In the genomic region with DNA sequence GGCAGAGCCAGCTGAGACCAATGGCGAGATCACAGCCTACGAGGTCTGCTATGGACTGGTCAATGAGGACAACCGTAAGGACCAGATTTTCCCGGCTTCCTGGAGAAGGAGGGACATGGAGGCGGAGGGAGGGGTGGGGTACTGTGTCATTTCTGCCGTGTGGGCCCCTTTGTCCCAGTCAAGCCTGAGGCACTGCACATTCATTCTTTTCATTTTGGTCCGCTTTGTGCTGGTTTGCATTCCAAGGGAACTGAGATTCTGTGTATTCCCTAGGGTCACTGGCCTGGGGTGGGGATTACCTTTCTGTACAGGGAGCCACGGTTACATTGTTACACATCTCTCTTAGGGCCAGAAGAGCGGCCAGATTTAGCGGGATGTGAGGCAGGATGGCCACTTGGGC, we compare ENCODE assay signal across 21 mouse cellular contexts. TPM values are rescaled to one million over a fixed set of nuclear protein-coding genes. Genes with fewer than 3 reads are reported as not detected.
A peak's percentile ranks its signal among the peaks of the same experiment; 100 is the strongest.
DNase-seq lines count a peak whose midpoint lies in the region; ATAC-seq and TF ChIP-seq lines count a peak whose summit lies in the region.
"Had no signal": no experiment of that assay in that cellular context is flagged by ENCODE, and none has a peak within 500 bp of the region (broad histone marks: within the 10 kb centered on the region; RNA-seq: fewer than 3 reads in every experiment).

No protein-coding gene starts in this region.

- TF ChIP-seq CTCF in ES-Bruce4 (IDR thresholded peaks at IDR 0.05; ENCODE audit: low read depth, low read length) = no peak

- no peak overlapping the region for H3K27ac ChIP-seq in forebrain, embryonic 12.5 days
- no peak overlapping the region for H3K27ac ChIP-seq in forebrain, embryonic 16.5 days (ENCODE audit: low read length)
- H3K27ac ChIP-seq in ES-Bruce4 (ENCODE audit: insufficient read depth, low read length) = no peak overlapping the region
- peak overlapping the region; percentile 11; the same call in 1 of the 2 replicates for H3K27ac ChIP-seq in embryonic facial prominence, embryonic 10.5 days (replicated peaks)
- H3K27ac ChIP-seq: embryonic facial prominence, embryonic 15.5 days; heart, adult 2 months; hindbrain, embryonic 14.5 days; limb, embryonic 10.5 days; stomach, embryonic 15.5 days had no signal

- WGBS in forebrain, embryonic 12.5 days = 18% methylated on average over 10 of the region's 10 CpGs
- WGBS in forebrain, embryonic 16.5 days = 14% methylated on average over 10 of the region's 10 CpGs
- 28% methylated on average over 10 of the region's 10 CpGs for WGBS in embryonic facial prominence, embryonic 10.5 days

- H3K4me3 ChIP-seq in forebrain, embryonic 12.5 days (replicated peaks) = no peak overlapping the region
- no peak overlapping the region for H3K4me3 ChIP-seq in forebrain, embryonic 16.5 days (replicated peaks; ENCODE audit: low read length)
- peak overlapping the region; percentile 53 for H3K4me3 ChIP-seq in megakaryocyte, embryonic 14.5 days (replicated peaks)
- no peak overlapping the region for H3K4me3 ChIP-seq in ES-Bruce4 (ENCODE audit: low read depth, low read length)
- H3K4me3 ChIP-seq in embryonic facial prominence, embryonic 10.5 days = no peak overlapping the region
- H3K4me3 ChIP-seq: embryonic facial prominence, embryonic 15.5 days; heart, adult 2 months; limb, embryonic 10.5 days; myocyte; stomach, embryonic 15.5 days had no signal

- peak; percentile 67; the same call in 1 of the 2 replicates for TF ChIP-seq EP300 in ES-Bruce4 (IDR thresholded peaks at IDR 0.05; ENCODE audit: insufficient read depth, low read depth, low read length)

- H3K9me3 ChIP-seq in forebrain, embryonic 12.5 days = 0 out of 2 replicates have a peak, but pooled peaks cover 3% of the 10 kb centered on the region
- H3K9me3 ChIP-seq in forebrain, embryonic 16.5 days (ENCODE audit: control insufficient read depth, low read length) = no peaks in the 10 kb centered on the region
- peaks cover 5% of the 10 kb centered on the region for H3K9me3 ChIP-seq in megakaryocyte, embryonic 14.5 days
- no peaks in the 10 kb centered on the region for H3K9me3 ChIP-seq in ES-Bruce4 (replicated peaks; ENCODE audit: control insufficient read depth, insufficient read depth, low read length, poor library complexity, severe bottlenecking)
- H3K9me3 ChIP-seq in embryonic facial prominence, embryonic 10.5 days = no peaks in the 10 kb centered on the region
- H3K9me3 ChIP-seq: embryonic facial prominence, embryonic 15.5 days; limb, embryonic 10.5 days; stomach, embryonic 15.5 days had no signal

- no peak for TF ChIP-seq POLR2A in ES-Bruce4 (IDR thresholded peaks at IDR 0.05; ENCODE audit: insufficient read depth, low read length)

- peak; percentile 39 for DNase-seq in embryonic facial prominence, embryonic 10.5 days (ENCODE audit: low spot score)
- DNase-seq in cerebellum, adult 18-20 months = no peak
- DNase-seq: adrenal gland, postnatal 36 days; cerebellum, adult 2 months; cerebellum, postnatal 36 days; gastrocnemius, postnatal 14 days; heart, adult 2 months; kidney, adult 9 months; lung, adult 2 months; right cerebral cortex, postnatal 14 days; thymus, adult 2 months had no signal

- no peaks in the 10 kb centered on the region for H3K36me3 ChIP-seq in forebrain, embryonic 12.5 days (replicated peaks)
- no peaks in the 10 kb centered on the region for H3K36me3 ChIP-seq in forebrain, embryonic 16.5 days (ENCODE audit: control insufficient read depth, insufficient read depth)
- peaks cover 3% of the 10 kb centered on the region for H3K36me3 ChIP-seq in megakaryocyte, embryonic 14.5 days (replicated peaks; ENCODE audit: low read length)
- no peaks in the 10 kb centered on the region for H3K36me3 ChIP-seq in ES-Bruce4 (ENCODE audit: control insufficient read depth, insufficient read depth, low read length, poor library complexity, severe bottlenecking)
- H3K36me3 ChIP-seq in embryonic facial prominence, embryonic 10.5 days (replicated peaks) = no peaks in the 10 kb centered on the region
- H3K36me3 ChIP-seq: embryonic facial prominence, embryonic 15.5 days; limb, embryonic 10.5 days; stomach, embryonic 15.5 days had no signal

- no peak for ATAC-seq in forebrain, embryonic 12.5 days (ENCODE audit: low FRiP score)
- ATAC-seq in forebrain, embryonic 16.5 days = no peak
- ATAC-seq in megakaryocyte, adult 5-6 weeks (ENCODE audit: poor library complexity, severe bottlenecking) = no peak

- H3K4me1 ChIP-seq in forebrain, embryonic 12.5 days = peaks cover 25% of the 10 kb centered on the region
- peaks cover 9% of the 10 kb centered on the region for H3K4me1 ChIP-seq in forebrain, embryonic 16.5 days (replicated peaks; ENCODE audit: control insufficient read depth, insufficient read depth, low read length)
- H3K4me1 ChIP-seq in megakaryocyte, embryonic 14.5 days = peaks cover 62% of the 10 kb centered on the region
- H3K4me1 ChIP-seq in ES-Bruce4 (ENCODE audit: control insufficient read depth, insufficient read depth, low read length) = peaks cover 3% of the 10 kb centered on the region
- H3K4me1 ChIP-seq in embryonic facial prominence, embryonic 10.5 days = peaks cover 31% of the 10 kb centered on the region

- 0 out of 2 replicates have a peak overlapping the region, but pooled peaks have one; percentile 12 for H3K9ac ChIP-seq in forebrain, embryonic 12.5 days
- H3K9ac ChIP-seq in forebrain, embryonic 16.5 days (replicated peaks; ENCODE audit: low read depth, low read length) = no peak overlapping the region
- no peak overlapping the region for H3K9ac ChIP-seq in ES-Bruce4 (ENCODE audit: low read depth, poor library complexity, severe bottlenecking)
- H3K9ac ChIP-seq: embryonic facial prominence, embryonic 15.5 days; hindbrain, embryonic 14.5 days; stomach, embryonic 15.5 days had no signal

- no peak overlapping the region for H3K4me2 ChIP-seq in forebrain, embryonic 12.5 days
- no peak overlapping the region for H3K4me2 ChIP-seq in forebrain, embryonic 16.5 days (ENCODE audit: low read length)
- H3K4me2 ChIP-seq: embryonic facial prominence, embryonic 15.5 days; hindbrain, embryonic 14.5 days; stomach, embryonic 15.5 days had no signal

- H3K27me3 ChIP-seq in forebrain, embryonic 12.5 days = peaks cover 5% of the 10 kb centered on the region; the same call in 1 of the 2 replicates
- no peaks in the 10 kb centered on the region for H3K27me3 ChIP-seq in forebrain, embryonic 16.5 days (replicated peaks; ENCODE audit: control insufficient read depth, insufficient read depth, low read length)
- peaks cover 13% of the 10 kb centered on the region for H3K27me3 ChIP-seq in megakaryocyte, embryonic 14.5 days (replicated peaks)
- no peaks in the 10 kb centered on the region for H3K27me3 ChIP-seq in ES-Bruce4 (ENCODE audit: control insufficient read depth, insufficient read depth, low read length, poor library complexity, severe bottlenecking)
- peaks cover 8% of the 10 kb centered on the region for H3K27me3 ChIP-seq in embryonic facial prominence, embryonic 10.5 days (replicated peaks; ENCODE audit: low read depth, poor library complexity, severe bottlenecking)
- H3K27me3 ChIP-seq: embryonic facial prominence, embryonic 15.5 days; stomach, embryonic 15.5 days had no signal

RNA-seq across cellular contexts. Expression of a gene that starts 11.9 kb away (rescaled TPM):
- 98.3 and 107 TPM in 2 replicates for polyA plus RNA-seq in forebrain, embryonic 12.5 days (2016; fragmentation: Nextera tagmentation; extraction: Ambion mirVana)
- polyA plus RNA-seq in forebrain, embryonic 16.5 days (2015; fragmentation: Nextera tagmentation; extraction: Ambion mirVana) = 61.3 and 64.2 TPM in 2 replicates
- polyA plus RNA-seq in megakaryocyte, embryonic 14.5 days (2012; ENCODE audit: insufficient read depth, low replicate concordance) = 197 and 238 TPM in 2 replicates
- 4.6 and 5.0 TPM in 2 replicates for total RNA-seq in megakaryocyte, adult 5-6 weeks (2015)
- 10.4 and 10.8 TPM in 2 replicates for total RNA-seq in megakaryocyte, adult 5-6 weeks (2017)
- polyA plus RNA-seq in ES-Bruce4 (2011; ENCODE audit: insufficient read depth, insufficient read length, low read depth, missing spikeins) = 96.4 and 107 TPM in 2 replicates
- polyA plus RNA-seq in embryonic facial prominence, embryonic 10.5 days (2016; fragmentation: Nextera tagmentation; extraction: Ambion mirVana) = 212 and 216 TPM in 2 replicates

RNA-seq across cellular contexts. Expression of a gene that starts 26.1 kb away (rescaled TPM):
- polyA plus RNA-seq in forebrain, embryonic 12.5 days (2016; fragmentation: Nextera tagmentation; extraction: Ambion mirVana) = 0.94 and 1.0 TPM in 2 replicates
- polyA plus RNA-seq in forebrain, embryonic 16.5 days (2015; fragmentation: Nextera tagmentation; extraction: Ambion mirVana) = 0.67 and 0.80 TPM in 2 replicates
- 5.6 and 6.9 TPM in 2 replicates for polyA plus RNA-seq in megakaryocyte, embryonic 14.5 days (2012; ENCODE audit: insufficient read depth, low replicate concordance)
- total RNA-seq in megakaryocyte, adult 5-6 weeks (2015) = 0.09 TPM in 1 of 2 replicates, not detected in the other
- total RNA-seq in megakaryocyte, adult 5-6 weeks (2017) = not detected in 2 replicates
- polyA plus RNA-seq in ES-Bruce4 (2011; ENCODE audit: insufficient read depth, insufficient read length, low read depth, missing spikeins) = 9.3 and 11.8 TPM in 2 replicates
- polyA plus RNA-seq in embryonic facial prominence, embryonic 10.5 days (2016; fragmentation: Nextera tagmentation; extraction: Ambion mirVana) = 1.1 and 1.5 TPM in 2 replicates

RNA-seq across cellular contexts. Expression of a gene that starts 27.2 kb away (rescaled TPM):
- polyA plus RNA-seq in forebrain, embryonic 12.5 days (2016; fragmentation: Nextera tagmentation; extraction: Ambion mirVana) = 2,341 and 2,432 TPM in 2 replicates
- polyA plus RNA-seq in forebrain, embryonic 16.5 days (2015; fragmentation: Nextera tagmentation; extraction: Ambion mirVana) = 2,318 and 2,532 TPM in 2 replicates
- polyA plus RNA-seq in megakaryocyte, embryonic 14.5 days (2012; ENCODE audit: insufficient read depth, low replicate concordance) = 819 and 908 TPM in 2 replicates
- 756 and 808 TPM in 2 replicates for total RNA-seq in megakaryocyte, adult 5-6 weeks (2015)
- total RNA-seq in megakaryocyte, adult 5-6 weeks (2017) = 735 and 795 TPM in 2 replicates
- 437 and 457 TPM in 2 replicates for polyA plus RNA-seq in ES-Bruce4 (2011; ENCODE audit: insufficient read depth, insufficient read length, low read depth, missing spikeins)
- 1,824 and 1,981 TPM in 2 replicates for polyA plus RNA-seq in embryonic facial prominence, embryonic 10.5 days (2016; fragmentation: Nextera tagmentation; extraction: Ambion mirVana)

RNA-seq across cellular contexts. Expression of a gene that starts 29.5 kb away (rescaled TPM):
- polyA plus RNA-seq in forebrain, embryonic 12.5 days (2016; fragmentation: Nextera tagmentation; extraction: Ambion mirVana) = 47.9 and 50.4 TPM in 2 replicates
- polyA plus RNA-seq in forebrain, embryonic 16.5 days (2015; fragmentation: Nextera tagmentation; extraction: Ambion mirVana) = 37.6 and 42.1 TPM in 2 replicates
- 18.8 and 53.4 TPM in 2 replicates for polyA plus RNA-seq in megakaryocyte, embryonic 14.5 days (2012; ENCODE audit: insufficient read depth, low replicate concordance)
- 10.1 and 10.5 TPM in 2 replicates for total RNA-seq in megakaryocyte, adult 5-6 weeks (2015)
- total RNA-seq in megakaryocyte, adult 5-6 weeks (2017) = 7.8 and 8.3 TPM in 2 replicates
- 33.9 and 35.8 TPM in 2 replicates for polyA plus RNA-seq in ES-Bruce4 (2011; ENCODE audit: insufficient read depth, insufficient read length, low read depth, missing spikeins)
- polyA plus RNA-seq in embryonic facial prominence, embryonic 10.5 days (2016; fragmentation: Nextera tagmentation; extraction: Ambion mirVana) = 49.4 and 50.9 TPM in 2 replicates
